Mouse (Mus musculus) E14TG2a.4 (cell line): ENCODE data around the gene Snw1.

Source experiments
- CTCF ChIP-seq: conservative IDR thresholded peaks from 2 replicates; pipeline ENCODE4 v1.5.1; 2014; ENCODE audit warnings: low read length
- NANOG ChIP-seq: IDR thresholded peaks from 2 replicates; pipeline ENCODE4 v1.6.1; 2014; ENCODE audit warnings: borderline replicate concordance, low read length, mixed read lengths
- POU5F1 ChIP-seq: IDR thresholded peaks from 2 replicates; pipeline ENCODE4 v1.6.1; 2014; ENCODE audit warnings: low read length, borderline replicate concordance

GRCm38 (mm10) chr12:87419974-87420485 lies 52.0 kb downstream of the Snw1 start:
- TF ChIP-seq CTCF (no peak), POU5F1 (no peak), NANOG (no peak)
